Mouse (Mus musculus) brown adipose tissue, adult 24 weeks (tissue): Measurements from ENCODE around the gene Rhox11. TPM values are rescaled to one million over a fixed set of nuclear protein-coding genes. Genes with fewer than 3 reads are reported as not detected.
"Not testable (repeated sequence)": the region's sequence is repeated elsewhere in the genome, so short reads cannot be mapped to it uniquely, and the experiment has no call there.

Source experiments
- H3K27ac ChIP-seq: fragments of 200-500 bp; replicated peaks from 2 replicates; pipeline ENCODE4 v1.5.1; 2012; ENCODE audit warnings: low read depth, mild to moderate bottlenecking, low read length
- H3K4me1 ChIP-seq: fragments of 200-500 bp; 2 replicates; pipeline ENCODE4 v1.6.1; 2012; ENCODE audit warnings: low read length, mixed read lengths; ENCODE audit not compliant: control insufficient read depth, insufficient read depth, insufficient read length
- H3K4me3 ChIP-seq: fragments of 200-500 bp; 2 replicates; pipeline ENCODE4 v1.5.1; 2012; ENCODE audit warnings: low read depth, mild to moderate bottlenecking, low read length, moderate library complexity; ENCODE audit not compliant: insufficient read depth
- polyA plus RNA-seq: library from polyadenylated mRNA; stranded (reverse); fragments of >200 nt; gene quantifications from 2 replicates; pipeline ENCODE4 v1.2.4, GENCODE M21; 2012; ENCODE audit not compliant: missing spikeins, insufficient read depth, insufficient read length

Rhox11 gene
- polyA plus RNA-seq = not detected in 2 replicates

DNA sequence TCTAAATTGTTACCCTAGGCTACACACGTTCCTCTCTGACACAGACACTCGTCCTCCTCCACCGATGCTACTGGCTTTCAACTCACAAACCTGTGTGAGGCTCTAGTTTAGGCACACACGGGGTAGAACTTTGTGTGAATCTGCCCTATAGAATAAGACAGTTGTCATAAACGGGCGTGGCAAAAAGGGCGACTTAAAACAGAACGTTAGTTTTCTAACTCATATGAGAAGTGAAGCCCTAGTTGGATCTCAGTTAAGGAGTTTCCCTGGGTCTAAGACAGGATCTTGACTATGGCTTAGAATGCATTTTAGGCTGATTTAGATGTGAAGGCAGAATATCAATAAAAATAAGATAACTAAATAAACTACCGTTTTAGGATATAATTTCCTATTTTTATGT lies at the start of gene Rhox11:
Rhox11 (minus strand) TSS at position 101 of the 400 bp plus-strand sequence.
- Histone ChIP-seq H3K27ac (no peak within 1 kb of the TSS), H3K4me3 (no peak within 1 kb of the TSS), H3K4me1 (no peaks in the 10 kb centered on the region)

DNA sequence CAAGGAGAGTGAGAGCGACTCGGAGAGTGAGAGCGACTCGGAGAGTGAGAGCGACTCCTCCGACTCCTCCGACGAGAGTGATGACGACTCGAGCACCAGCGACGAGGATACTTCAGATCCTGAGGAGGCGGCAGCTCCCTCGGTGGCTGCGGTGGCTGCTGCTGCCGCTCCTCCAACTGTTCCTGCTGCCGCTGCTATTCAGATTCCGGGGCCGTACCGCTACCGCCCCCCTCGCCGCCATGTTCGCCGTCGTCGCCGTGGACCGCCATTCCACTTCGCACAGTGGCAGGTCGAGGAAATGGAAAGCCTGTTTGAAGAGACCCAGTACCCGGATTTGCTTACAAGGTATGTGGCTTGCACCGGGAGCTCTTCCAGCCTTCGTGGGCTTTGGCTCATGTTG lies 36.5 kb upstream of the Rhox11 start:
- H3K4me1 ChIP-seq = no peaks in the 10 kb centered on the region
- H3K4me3 ChIP-seq = no peak overlapping the region
- no peak overlapping the region for H3K27ac ChIP-seq

DNA sequence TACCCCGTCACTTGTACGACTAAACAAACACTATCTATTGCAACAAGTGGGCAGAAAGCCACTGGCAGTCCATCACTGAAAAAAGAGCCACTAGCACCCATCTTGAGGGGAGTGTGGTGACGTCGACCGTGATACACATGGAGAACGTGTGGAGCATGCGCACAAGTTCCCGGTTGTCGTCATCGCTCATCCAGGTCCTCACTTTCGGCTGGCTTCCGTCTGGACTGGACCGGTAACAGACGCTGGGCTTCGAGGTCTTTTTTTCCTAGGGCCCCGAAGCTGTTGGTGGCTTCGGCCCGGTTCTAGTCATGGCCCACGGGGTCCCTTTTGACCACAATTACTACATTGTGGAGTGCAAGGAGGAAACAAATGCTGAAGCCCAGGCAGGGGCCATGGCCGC lies 36.0 kb upstream of the Rhox11 start, which contains the start of gene Rhox13:
Rhox13 (plus strand) TSS at position 238 of the 400 bp plus-strand sequence.
- Histone ChIP-seq H3K27ac (no peak within 1 kb of the TSS), H3K4me3 (no peak within 1 kb of the TSS), H3K4me1 (no peaks in the 10 kb centered on the region)

DNA sequence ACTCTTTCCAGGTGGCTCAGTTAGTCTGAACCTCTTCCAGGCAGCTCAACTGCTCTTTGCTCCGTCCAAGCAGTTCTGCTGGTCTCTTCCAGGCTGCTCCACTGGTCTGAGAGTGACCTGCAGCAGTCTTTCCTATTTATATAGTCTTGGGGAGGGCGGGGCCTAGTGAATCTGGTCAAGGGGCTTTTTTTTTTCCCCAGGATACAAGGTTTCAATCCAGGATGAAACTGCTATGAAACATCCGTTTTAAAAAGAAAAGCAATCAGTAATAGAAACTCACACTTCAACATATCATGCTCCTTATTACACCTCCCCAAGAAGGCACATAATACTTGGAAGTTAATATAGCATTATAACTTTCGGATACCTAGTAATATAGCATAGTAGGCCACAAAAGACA lies 25.9 kb upstream of the Rhox11 start, which contains the start of gene Rhox12:
Rhox12 (minus strand) TSS at position 101 of the 400 bp plus-strand sequence.
- H3K4me3 ChIP-seq = no peak within 1 kb of the TSS
- no peaks in the 10 kb centered on the region for H3K4me1 ChIP-seq
- no peak within 1 kb of the TSS for H3K27ac ChIP-seq

DNA sequence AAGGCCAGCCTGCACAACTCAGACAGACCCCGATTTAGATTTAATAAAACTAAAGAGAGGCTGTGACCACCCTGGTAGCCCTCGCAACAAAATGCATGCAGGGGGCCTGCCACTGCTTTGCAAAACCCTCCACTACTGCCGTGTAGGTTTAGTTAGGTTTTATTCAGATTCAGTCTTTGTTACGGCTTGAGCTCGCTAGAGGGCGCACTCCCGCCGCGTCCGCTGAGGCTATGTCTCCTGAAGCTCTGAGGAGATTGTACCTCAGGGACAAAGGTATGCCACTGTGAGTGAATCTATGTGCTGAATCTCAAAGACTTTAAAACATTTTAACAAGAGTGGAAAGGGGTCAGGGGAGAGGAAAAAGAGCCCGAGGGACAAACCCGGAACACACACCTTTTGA lies 715 bp downstream of the Rhox11 start:
- H3K4me1 ChIP-seq = no peaks in the 10 kb centered on the region
- H3K4me3 ChIP-seq = no peak overlapping the region
- no peak overlapping the region for H3K27ac ChIP-seq

DNA sequence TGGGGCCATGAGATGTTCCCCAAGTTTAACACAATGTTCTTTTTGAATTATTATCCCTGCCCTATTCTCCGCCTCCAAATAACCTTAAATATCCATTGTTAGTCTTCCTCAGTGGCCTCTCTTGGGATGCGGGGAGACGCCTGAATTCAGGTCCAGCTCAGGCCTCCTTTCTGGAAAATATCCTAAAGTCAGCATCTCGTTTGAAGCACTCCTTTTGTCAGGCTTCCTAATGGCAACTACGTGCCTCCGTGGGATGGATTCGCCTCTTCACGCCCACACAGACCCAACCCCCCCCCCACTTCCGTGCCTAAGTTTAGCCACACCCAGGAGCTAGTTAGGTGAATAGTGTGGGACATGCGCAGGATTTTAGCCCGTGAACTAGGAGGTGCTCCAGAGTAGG lies 18.8 kb downstream of the Rhox11 start, which contains the start of gene Rhox10:
Rhox10 (plus strand) TSS at position 301 of the 400 bp plus-strand sequence.
- Histone ChIP-seq H3K4me3 (no peak within 1 kb of the TSS), H3K4me1 (no peaks in the 10 kb centered on the region), H3K27ac (no peak within 1 kb of the TSS)

DNA sequence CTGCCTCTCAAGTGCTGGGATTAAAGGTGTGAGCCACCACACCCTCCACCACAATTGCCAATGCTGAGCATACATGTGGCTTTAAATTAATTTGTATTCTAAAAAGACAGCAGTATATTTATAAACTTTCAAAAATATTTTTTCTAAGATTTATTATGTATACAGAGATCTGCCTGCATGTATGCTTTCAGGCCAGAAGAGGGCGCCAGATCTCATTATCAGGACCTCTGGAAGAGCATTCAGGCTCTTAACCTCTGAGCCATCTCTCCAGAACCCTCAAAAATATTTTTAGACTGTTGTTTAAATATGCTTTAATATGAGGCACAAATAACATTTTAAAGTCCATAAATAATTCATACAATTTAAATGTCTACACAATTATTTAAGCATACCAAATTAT lies 23.4 kb downstream of the Rhox11 start:
- no peak overlapping the region for H3K4me3 ChIP-seq
- H3K4me1 ChIP-seq = no peaks in the 10 kb centered on the region
- no peak overlapping the region for H3K27ac ChIP-seq

DNA sequence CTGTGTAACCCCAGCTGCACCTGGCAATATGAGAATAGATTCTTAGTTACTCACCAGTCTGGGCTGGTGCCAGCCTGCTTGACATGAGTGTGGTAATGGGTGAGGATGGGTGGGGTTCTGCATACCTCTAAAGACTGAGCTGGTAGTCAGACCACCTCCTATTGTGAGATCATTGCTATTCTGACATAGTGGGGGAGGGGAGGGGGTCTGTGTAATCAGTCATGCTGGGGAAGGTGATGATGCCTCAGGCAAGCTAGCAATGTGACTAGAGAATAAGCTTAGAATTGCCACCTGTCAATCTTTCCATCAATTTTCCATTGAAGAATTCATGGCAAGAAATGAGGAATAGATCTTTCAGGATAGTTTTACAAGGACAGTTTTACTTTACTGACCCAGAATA lies 41.9 kb downstream of the Rhox11 start, which contains the start of gene Btg1-ps2:
Btg1-ps2 (minus strand) TSS at position 101 of the 400 bp plus-strand sequence.
- not testable (repeated sequence) for H3K4me3 ChIP-seq, H3K4me1 ChIP-seq, H3K27ac ChIP-seq

DNA sequence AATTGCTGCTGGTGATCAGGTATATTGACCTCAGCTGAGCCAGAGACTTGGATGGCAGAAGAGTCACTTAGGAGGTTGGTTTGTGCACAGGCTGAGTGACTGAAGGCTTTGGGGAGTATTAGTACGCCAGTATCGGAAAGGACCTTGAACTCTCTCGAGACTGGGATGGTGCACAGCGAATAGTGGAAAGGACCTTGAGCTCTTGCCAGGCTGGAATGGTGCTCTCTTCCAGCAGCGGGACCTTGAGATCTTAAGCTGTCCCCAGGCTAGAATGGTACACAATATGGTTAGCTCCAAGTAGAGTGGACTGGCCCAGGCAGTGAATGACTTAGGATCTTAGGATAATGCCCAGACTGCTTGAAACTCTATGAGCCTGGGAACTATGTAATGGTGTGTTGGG lies 45.3 kb downstream of the Rhox11 start:
- Histone ChIP-seq H3K4me3 (no peak overlapping the region), H3K27ac (no peak overlapping the region), H3K4me1 (no peaks in the 10 kb centered on the region)

DNA sequence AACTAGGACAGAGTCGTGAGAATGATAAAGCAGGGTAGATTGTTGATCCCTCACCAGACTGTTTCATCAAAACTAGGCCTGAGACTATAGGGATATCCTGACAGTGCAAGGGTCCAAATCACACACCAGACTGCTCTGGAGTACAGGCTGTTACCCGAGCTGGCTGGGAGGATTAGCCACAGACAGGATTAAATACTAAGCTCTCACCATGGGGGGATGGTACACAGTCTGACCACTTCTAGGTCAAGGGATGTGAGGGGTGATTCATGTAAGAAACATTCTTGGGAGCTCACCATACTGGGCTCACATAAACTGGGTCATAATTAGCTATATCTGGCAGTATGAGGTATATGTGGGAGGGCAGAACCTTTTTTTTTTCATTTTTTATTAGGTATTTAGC lies 51.1 kb downstream of the Rhox11 start:
- Histone ChIP-seq H3K4me1 (no peaks in the 10 kb centered on the region), H3K27ac (no peak overlapping the region), H3K4me3 (no peak overlapping the region)

Other genes starting within 250 kb of the Rhox11 start
- not detected in 2 replicates for gene Rhox8, start 206.2 kb downstream of the Rhox11 start, polyA plus RNA-seq
- not detected in 2 replicates for gene Rhox7b, start 187.9 kb downstream of the Rhox11 start, polyA plus RNA-seq
- not detected in 2 replicates for gene Rhox9, start 183.4 kb downstream of the Rhox11 start, polyA plus RNA-seq
- gene Btg1-ps1, start 66.3 kb downstream of the Rhox11 start, polyA plus RNA-seq = not detected in 2 replicates
- not detected in 2 replicates for gene Btg1-ps2, start 42.0 kb downstream of the Rhox11 start, polyA plus RNA-seq
- not detected in 2 replicates for gene Rhox10, start 18.7 kb downstream of the Rhox11 start, polyA plus RNA-seq
- gene Rhox12, start 25.8 kb upstream of the Rhox11 start, polyA plus RNA-seq = not detected in 2 replicates
- gene Rhox13, start 36.1 kb upstream of the Rhox11 start, polyA plus RNA-seq = not detected in 2 replicates
- 9.1 and 10.9 TPM in 2 replicates for gene Zbtb33, start 104.7 kb upstream of the Rhox11 start, polyA plus RNA-seq
- 0.88 TPM in 1 of 2 replicates, not detected in the other for gene Tmem255a, start 167.3 kb upstream of the Rhox11 start, polyA plus RNA-seq
- gene Atp1b4, start 231.0 kb upstream of the Rhox11 start, polyA plus RNA-seq = not detected in 2 replicates